Mouse (Mus musculus): ENCODE measurements around the gene Hoxa3.

Gene Hoxa3

DNA sequence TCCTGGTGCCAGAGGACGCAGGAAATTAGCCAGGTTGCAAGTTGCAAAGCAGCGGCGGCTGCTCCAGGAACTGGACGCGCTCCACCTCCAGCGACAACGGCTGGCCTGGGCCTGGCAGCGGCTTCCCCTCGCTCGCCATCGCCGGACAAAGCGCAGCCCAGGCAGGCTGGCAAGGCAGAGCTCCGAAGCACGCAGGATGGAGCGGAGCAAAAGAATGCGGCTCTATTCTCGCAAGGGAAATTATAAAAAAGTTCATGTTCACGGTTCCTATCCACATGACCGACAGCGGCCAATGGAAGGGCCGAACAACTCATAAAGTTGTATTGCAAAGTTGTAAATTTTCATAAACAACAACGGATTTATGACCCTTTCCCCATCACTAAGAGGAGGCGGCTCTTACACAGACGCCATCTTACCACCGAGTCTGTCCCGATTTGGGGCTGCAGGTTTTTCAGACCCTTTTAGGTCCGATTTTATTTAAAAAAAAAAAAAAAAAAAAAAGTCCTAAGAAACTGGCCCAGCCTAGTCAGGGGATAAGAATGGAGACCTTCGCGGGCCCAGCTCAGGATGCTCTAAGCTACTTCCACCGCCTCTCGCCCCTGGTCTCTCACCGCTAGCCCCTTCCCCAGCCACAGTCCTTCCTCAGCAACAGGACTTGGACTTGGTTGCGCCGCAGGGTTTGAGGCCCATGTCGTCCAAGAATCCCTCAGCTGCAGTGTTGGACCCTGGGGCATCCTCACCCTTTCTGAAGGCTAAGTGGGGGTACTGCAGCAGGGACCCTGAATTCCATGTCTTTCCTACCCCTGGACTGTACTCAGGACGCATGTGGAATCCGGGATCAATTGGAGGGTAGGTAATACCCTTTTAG lies at the start of gene Hoxa3, which contains the start of gene Gm28308:
Gene Hoxa3 (minus strand): TSS at position 218 of the 868 bp plus-strand sequence.
Gene Gm28308 (minus strand): TSS at position 221 of the 868 bp plus-strand sequence.
- peak; percentile 28 for DNase-seq (ENCODE audit: low read depth, low spot score)

GRCm38 (mm10) chr6:52262463-52263320 lies 49.6 kb upstream of the Hoxa3 start:
- peak; percentile 67 for DNase-seq (ENCODE audit: low read depth, low spot score)

- DNase-seq (ENCODE audit: low read depth, low spot score) = no peak
Measured at GRCm38 (mm10) chr6:52261751-52262462, 48.8 kb upstream of the Hoxa3 start.

DNA sequence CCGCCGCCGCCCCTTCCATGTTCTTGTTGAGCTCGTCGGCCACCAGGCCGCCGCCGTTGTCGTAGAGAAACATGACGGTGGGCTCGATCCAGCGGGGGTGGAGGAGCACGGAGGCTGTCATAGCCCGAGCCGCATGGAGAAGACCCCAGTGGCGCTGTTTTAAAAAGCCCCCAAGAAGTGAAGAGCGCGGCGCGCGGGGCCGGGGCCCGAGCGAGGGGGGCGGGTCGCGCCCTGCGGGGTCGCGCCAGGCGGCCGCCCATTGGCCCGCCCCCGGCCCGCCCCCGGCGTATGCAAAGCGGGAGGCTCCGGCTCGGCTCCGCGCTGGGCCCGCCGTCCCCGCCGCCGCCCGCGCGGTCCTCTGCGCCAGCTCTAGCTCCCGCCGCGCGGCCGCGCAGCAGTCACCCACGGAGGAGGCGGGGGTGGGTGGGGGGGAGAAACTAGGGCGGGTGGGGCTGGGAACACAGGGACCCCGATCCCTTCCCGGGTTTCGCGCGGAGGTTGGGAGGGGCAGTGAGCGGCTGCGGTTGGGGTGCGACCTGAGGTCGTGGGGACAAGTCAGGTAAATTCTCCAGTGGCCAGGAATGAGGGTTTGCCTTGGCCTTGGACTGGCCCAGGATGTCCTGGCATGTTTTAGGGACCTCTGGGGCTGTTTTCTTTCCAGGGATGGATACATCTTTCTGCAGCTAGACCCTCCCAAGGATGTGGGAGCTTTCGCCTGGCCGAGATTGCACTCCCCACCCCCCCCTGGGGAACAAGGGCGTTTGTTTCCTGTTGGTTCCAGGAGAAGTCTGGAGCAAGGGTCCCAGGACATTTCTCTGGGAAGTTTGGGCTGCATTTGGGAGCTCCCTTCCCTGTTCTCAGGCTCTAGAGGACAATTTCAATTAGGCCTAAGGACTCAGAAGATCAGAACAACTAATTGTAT lies 47.8 kb upstream of the Hoxa3 start, which contains the start of gene Hoxa13:
Gene Hoxa13 (minus strand): TSS at position 227 of the 922 bp plus-strand sequence.
- peak; percentile 68 for DNase-seq (ENCODE audit: low read depth, low spot score)

DNA sequence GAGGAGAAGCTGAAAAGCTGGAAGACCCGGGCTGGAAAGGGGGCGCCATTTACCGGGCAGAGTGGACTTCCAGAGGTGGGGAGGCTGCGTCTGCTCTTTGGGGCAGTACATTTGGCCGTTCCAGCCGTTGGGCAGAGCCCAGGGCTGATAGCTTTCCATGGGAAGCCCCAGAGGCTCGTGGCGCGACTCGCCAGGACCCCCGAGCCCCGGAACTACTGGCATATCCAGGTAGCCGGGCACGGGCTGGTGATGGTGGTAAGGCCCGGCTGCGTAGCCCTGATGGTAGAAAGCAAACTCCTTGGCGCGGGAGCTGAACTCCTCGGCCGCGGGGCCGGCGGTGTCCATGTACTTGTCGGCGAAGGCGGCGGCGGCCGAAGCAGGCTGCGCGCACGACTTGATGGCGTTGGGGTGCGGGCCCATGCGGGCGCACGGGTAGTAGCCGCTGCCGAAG lies 46.7 kb upstream of the Hoxa3 start:
- DNase-seq (ENCODE audit: low read depth, low spot score) = no peak

DNA sequence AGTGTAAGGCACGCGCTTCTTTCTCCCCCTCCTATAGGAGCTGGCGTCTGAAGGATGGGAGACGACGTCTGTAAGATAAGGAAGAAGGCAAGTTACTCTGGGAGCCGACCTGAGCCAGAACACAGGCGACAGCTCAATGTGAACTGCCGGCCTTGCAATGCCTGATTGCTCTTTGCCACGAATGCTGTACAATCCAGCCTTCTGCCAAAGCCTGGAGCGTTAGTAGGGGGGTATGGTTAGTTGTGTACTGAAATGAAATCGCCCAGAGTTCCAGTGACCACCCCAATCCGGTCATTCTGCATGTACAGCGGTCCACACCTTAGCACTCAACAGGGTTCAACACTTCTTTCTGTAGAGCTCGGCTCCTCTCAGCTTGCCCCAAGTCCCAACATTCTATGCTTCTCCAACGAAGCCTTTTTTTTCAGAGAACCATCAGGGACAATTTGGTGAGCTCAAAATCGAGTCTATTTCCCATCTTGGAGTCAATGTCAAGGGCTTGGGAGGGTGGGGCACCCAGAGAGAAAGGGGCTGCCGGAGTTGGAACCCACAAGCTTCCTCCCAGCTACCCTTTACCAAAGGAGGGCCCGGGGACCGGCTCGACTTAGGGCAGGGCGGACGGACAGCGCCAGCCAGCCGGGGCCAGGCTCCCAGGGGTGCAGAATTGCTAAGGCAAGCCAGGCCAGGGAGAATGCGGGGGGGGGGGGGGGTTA lies 46.1 kb upstream of the Hoxa3 start:
- peak; percentile 60 for DNase-seq (ENCODE audit: low read depth, low spot score)

DNA sequence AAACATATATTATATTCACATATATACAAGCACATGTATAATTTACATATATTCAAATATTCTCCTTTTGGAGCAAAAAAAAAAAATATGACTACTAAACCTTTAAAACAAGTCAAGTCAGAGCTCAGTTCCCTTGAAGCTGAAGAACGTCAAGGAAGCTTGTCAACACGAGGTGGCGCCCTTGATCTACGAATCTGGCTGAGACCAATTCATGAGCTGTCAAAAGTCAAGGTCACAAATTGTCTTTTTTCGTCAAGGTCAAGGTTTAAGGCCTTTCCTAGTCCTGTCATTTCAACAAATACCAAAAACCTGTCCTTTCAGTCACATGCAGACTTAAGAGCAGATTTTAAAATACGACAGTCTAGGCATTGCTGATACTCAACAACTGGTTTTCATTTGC lies 43.8 kb upstream of the Hoxa3 start:
- DNase-seq (ENCODE audit: low read depth, low spot score) = peak; percentile 85

DNA sequence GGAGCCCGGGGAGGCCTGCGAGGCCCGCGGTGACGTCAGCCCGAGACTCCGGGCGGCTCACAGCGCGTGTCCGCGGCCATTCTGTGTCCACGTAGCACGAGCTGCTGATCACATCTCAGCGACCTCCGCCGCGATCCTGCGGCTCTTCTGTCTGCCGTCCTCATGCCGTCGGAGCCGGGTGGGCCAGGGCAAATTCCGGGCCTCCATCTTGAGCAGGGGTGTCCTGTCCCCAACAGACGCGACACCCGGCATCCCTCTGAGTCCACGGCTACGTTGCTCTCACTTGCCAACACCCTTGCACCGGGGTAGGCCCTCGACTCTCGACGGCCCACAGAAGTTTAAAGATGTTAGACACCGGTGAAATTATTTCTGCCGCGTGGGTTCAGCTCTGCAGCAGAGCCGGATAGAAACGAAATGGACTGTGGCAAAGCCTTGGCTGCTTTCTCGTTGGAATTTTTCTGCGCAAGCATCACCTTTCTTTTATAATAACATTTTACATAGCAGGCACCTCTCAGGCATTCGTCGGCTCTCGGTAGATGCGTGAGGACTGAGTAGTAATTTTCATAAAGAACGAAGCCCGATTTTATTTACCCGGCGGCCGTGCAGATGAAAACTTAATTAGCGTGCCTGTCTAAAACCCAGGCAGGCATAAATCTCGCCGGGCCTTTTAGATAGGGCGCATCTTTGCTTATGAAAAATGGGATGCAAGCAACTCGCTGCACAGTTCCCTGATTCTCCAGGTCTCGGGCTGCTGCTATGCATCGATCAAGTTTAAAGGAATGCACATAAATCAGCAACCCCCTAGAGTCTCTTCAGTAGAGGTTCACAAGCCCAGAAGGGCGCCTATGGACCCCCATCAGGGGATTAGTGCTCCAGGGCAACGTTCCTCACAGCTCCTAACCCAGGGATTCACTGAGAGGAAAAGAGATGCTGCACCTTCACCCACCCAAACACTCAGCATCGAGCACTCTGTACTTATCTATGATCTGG lies 40.7 kb upstream of the Hoxa3 start:
- no peak for DNase-seq (ENCODE audit: low read depth, low spot score)

- DNase-seq (ENCODE audit: low read depth, low spot score) = peak; percentile 64
Measured at GRCm38 (mm10) chr6:52252775-52253376, 39.7 kb upstream of the Hoxa3 start.

GRCm38 (mm10) chr6:52252016-52252774 lies 39.1 kb upstream of the Hoxa3 start:
- peak; percentile 41 for DNase-seq (ENCODE audit: low read depth, low spot score)

DNA sequence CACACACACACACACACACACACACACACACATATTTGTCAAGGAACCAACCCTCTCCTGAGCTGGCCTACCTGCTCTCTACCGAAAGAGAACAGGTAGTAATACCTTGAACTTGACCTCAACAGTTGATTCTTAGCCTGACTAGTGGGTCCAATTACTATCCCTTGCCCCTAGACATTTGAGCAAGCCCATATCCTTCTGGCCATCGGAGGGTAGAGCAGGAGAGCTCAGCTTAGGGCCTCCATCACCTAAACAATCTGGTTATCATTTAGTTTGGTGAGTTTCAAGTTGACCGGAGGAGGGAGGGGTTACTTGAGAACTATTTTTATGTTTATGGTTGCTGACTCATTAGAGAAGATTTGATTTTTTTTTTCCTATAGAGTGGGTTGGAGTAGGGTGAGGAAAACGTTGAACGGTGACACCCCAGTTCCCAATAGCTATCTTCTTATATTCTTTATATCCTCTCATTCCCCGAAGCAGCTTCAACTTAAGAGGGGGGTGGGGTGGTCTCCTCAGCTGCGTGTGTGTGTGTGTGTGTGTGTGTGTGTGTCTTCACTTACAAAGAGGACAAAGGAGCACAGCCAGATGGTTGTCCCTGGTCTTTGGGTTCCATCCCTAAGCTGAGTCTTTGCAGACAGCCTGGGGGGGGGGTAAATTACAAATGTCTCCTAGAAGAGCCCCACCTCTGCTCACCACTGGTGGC lies 38.2 kb upstream of the Hoxa3 start:
- DNase-seq (ENCODE audit: low read depth, low spot score) = peak; percentile 4

GRCm38 (mm10) chr6:52249826-52250225 lies 36.7 kb upstream of the Hoxa3 start:
- DNase-seq (ENCODE audit: low read depth, low spot score) = peak; percentile 36

- DNase-seq (ENCODE audit: low read depth, low spot score) = peak; percentile 67
Measured at GRCm38 (mm10) chr6:52249415-52249738, 36.2 kb upstream of the Hoxa3 start.

DNA sequence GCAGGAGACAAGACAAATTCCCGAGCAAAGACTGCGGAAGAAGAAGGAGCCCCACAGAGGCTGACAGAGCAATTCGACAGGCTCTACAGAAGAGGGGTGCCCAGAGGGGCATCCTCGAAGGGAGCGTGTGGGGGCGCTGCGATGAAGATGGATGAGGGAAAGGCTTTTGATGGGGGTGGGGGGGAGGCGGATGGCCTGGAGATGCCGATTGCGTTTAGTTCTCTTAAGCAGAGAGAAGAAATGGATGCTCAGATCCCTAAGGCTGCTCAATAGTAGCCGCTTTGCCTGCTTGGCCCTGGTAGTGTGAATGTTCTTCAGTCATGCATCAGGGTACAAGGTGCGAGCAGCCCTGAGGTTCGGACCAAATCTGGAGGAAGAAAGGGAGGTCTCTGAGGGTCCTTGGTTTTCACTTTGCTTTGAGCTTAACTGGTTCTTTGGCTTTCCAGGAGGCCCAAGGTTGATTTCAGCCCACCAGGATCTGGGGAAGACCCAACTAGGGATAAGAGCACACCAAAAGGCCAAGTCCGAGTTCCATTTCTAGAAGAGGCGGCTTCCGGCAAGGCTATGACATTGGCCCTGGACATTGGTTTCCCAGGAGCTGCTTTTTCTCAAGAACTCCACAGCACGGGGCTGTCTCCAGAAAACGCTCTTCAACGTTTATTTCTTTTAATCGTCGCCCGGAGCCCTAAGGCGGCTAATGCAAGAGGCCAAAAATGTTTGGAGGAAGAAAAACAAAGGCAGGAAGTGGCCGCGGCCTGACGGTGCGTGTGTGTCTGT lies 35.7 kb upstream of the Hoxa3 start:
- DNase-seq (ENCODE audit: low read depth, low spot score) = peak; percentile 52

DNA sequence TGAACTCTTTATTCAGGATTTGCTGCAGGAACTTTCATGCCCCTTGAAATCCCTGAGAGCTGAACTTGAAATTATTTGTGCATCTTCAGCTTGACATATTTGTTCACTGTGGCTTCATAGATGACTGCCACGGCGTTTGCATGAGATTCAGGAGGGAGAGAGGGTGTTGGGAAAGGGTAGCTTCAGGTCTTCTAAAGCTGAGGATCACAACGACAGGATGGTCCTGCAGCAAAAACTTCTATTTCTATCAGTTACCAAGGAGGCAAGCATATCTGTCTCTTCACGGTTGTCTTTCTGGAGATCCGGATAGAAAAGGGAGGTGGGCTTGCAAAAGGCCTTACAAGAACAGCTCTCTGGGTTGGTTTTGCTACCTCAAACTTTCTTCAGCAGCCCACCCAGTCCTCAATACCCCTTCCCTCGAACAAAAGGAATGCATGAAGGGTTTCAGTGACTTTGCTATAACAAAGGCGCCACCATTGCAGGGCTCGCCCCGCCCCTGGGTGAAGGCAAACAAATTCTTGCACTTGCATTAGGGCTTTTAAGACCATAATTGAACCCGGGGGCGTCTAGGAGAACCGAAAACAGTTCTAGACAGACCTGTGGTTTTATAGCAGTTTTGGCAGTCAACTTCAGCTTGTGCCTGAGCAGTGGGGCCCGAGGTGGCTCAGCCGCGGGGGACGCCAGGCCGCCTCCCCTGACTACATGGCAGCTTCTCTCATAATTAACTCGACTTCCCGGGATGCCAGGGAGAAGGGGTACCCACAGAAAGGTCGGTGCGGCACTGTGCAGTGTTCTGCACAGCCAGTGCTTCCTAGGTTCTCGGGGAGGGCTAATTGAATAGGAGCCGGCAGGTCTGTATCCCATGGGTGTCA lies 34.9 kb upstream of the Hoxa3 start:
- peak; percentile 59 for DNase-seq (ENCODE audit: low read depth, low spot score)
